Mouse (Mus musculus) testis, adult 2 months (tissue): ENCODE measurements around the gene Gm39115. TPM values are rescaled to one million over a fixed set of nuclear protein-coding genes. Genes with fewer than 3 reads are reported as not detected.
"Not testable (repeated sequence)": the region's sequence is repeated elsewhere in the genome, so short reads cannot be mapped to it uniquely, and the experiment has no call there.

Source experiments
- H3K27ac ChIP-seq: fragments of 200-500 bp; 2 replicates; pipeline ENCODE4 v1.5.1; 2012; ENCODE audit warnings: low read depth, low read length; ENCODE audit not compliant: control insufficient read depth, insufficient read depth
- H3K27me3 ChIP-seq: fragments of 200-500 bp; 2 replicates; pipeline ENCODE4 v1.6.1; 2012; ENCODE audit warnings: mild to moderate bottlenecking, low read length, moderate library complexity; ENCODE audit not compliant: control insufficient read depth, insufficient read depth
- H3K36me3 ChIP-seq: fragments of 200-500 bp; 2 replicates; pipeline ENCODE4 v1.6.1; 2012; ENCODE audit warnings: mild to moderate bottlenecking, low read length; ENCODE audit not compliant: control insufficient read depth, insufficient read depth
- H3K4me1 ChIP-seq: fragments of 200-500 bp; 2 replicates; pipeline ENCODE4 v1.6.1; 2012; ENCODE audit warnings: low read length; ENCODE audit not compliant: control insufficient read depth, insufficient read depth
- H3K4me3 ChIP-seq: fragments of 200-500 bp; 2 replicates; pipeline ENCODE4 v1.5.1; 2012; ENCODE audit warnings: low read depth, mild to moderate bottlenecking, low read length, moderate library complexity, mixed read lengths; ENCODE audit not compliant: control insufficient read depth
- CTCF ChIP-seq: fragments of 200-500 bp; IDR thresholded peaks from 2 replicates; pipeline ENCODE4 v1.5.1; 2012; ENCODE audit warnings: low read depth, mild to moderate bottlenecking, inconsistent platforms, low read length, moderate library complexity; ENCODE audit not compliant: control insufficient read depth, insufficient read depth, insufficient replicate concordance
- POLR2A ChIP-seq: fragments of 200-500 bp; IDR thresholded peaks from 2 replicates; pipeline ENCODE4 v1.6.1; 2012; ENCODE audit warnings: low read depth, mild to moderate bottlenecking, inconsistent platforms, low read length, moderate library complexity; ENCODE audit not compliant: control insufficient read depth
- polyA plus RNA-seq: library from polyadenylated mRNA; depleted of rRNA; stranded (reverse); fragments of >200 nt; gene quantifications from 2 replicates; pipeline ENCODE4 v1.2.3, GENCODE M21; 2012; rRNA removed

Gm39115 gene
- polyA plus RNA-seq: not detected in 2 replicates

DNA sequence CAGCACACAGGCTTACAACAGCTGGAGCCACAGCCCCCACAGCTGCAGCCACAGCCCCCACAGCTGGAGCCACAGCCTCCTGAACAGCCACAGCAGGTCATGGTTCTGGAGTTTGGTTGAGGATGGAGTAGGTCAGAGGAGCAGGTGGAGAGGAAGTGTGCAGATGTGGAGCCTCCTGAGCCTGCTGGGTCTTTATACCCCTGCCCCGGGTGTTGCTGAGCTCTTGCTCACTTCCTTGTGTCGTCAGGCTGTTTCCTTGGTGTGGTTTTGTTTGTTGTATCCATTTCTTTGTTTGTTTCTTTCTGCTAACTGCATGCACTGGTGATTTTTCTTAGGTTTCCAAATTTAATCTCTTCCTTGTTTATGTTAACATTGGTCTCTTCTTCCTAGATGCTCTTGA, at the start of gene Gm39115:
Gm39115 (minus strand) TSS at position 101 of the 400 bp plus-strand sequence.
- H3K4me3 ChIP-seq, H3K27ac ChIP-seq, H3K4me1 ChIP-seq, H3K36me3 ChIP-seq, H3K27me3 ChIP-seq: not testable (repeated sequence)

DNA sequence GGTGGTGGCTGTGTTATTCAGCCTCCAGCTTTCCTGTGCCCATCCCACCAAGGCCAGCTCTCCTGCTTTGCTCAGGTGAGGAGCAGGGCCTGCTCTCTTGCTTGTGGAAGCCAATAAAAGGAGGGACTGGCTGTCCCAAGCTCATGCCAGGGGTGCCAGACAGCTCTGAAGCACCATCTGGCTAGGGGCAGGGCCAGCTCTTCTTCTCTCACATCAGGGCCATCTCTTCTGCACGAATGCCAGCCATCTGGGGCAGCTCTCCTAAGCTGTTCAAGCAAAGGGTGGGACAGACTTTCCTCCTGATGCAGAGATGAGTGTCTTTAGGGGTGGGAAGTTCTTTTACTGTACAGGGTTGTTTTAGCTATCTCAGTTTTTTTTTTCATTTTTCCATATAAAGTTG, 45.2 kb upstream of the Gm39115 start:
- Histone ChIP-seq H3K4me3 (no peak overlapping the region), H3K4me1 (no peaks in the 10 kb centered on the region), H3K27ac (no peak overlapping the region), H3K36me3 (no peaks in the 10 kb centered on the region), H3K27me3 (no peaks in the 10 kb centered on the region)
- TF ChIP-seq POLR2A: no peak
- no peak for TF ChIP-seq CTCF

GRCm38 (mm10) chr7:142178685-142179084, 42.9 kb upstream of the Gm39115 start:
- Histone ChIP-seq H3K36me3 (no peaks in the 10 kb centered on the region), H3K27ac (no peak overlapping the region), H3K4me3 (no peak overlapping the region), H3K4me1 (no peaks in the 10 kb centered on the region), H3K27me3 (no peaks in the 10 kb centered on the region)
- TF ChIP-seq CTCF (no peak), POLR2A (no peak)

- not testable (repeated sequence) for H3K27ac ChIP-seq, H3K27me3 ChIP-seq, H3K4me1 ChIP-seq
Observed at GRCm38 (mm10) chr7:142175905-142176304, 40.1 kb upstream of the Gm39115 start, which contains the start of gene Krtap5-2. Krtap5-2 (minus strand) TSS chr7:142176005.

GRCm38 (mm10) chr7:142169836-142170235, 34.0 kb upstream of the Gm39115 start:
- H3K4me1 ChIP-seq: no peaks in the 10 kb centered on the region
- no peaks in the 10 kb centered on the region for H3K27me3 ChIP-seq
- no peaks in the 10 kb centered on the region for H3K36me3 ChIP-seq
- H3K27ac ChIP-seq: no peak overlapping the region
- TF ChIP-seq POLR2A: no peak
- no peak for TF ChIP-seq CTCF
- no peak overlapping the region for H3K4me3 ChIP-seq

More at GRCm38 (mm10) chr7:142175905-142176304, 40.1 kb upstream of the Gm39115 start, which contains the start of gene Krtap5-2:
- H3K36me3 ChIP-seq, H3K4me3 ChIP-seq: not testable (repeated sequence)

GRCm38 (mm10) chr7:142165639-142166038, 29.8 kb upstream of the Gm39115 start, which contains the start of gene Gm4553:
Gm4553 (minus strand) TSS chr7:142165739.
- H3K27ac ChIP-seq, H3K4me1 ChIP-seq, H3K36me3 ChIP-seq, H3K27me3 ChIP-seq, H3K4me3 ChIP-seq: not testable (repeated sequence)

GRCm38 (mm10) chr7:142159366-142159765, 23.5 kb upstream of the Gm39115 start:
- Histone ChIP-seq H3K4me1 (no peaks in the 10 kb centered on the region), H3K27me3 (no peaks in the 10 kb centered on the region), H3K27ac (no peak overlapping the region), H3K4me3 (no peak overlapping the region), H3K36me3 (no peaks in the 10 kb centered on the region)
- TF ChIP-seq CTCF (no peak), POLR2A (no peak)

- not testable (repeated sequence) for H3K27me3 ChIP-seq, H3K27ac ChIP-seq, H3K4me1 ChIP-seq, H3K4me3 ChIP-seq, H3K36me3 ChIP-seq
Observed at GRCm38 (mm10) chr7:142157013-142157412, 21.2 kb upstream of the Gm39115 start, which contains the start of gene Gm29735. Gm29735 (minus strand) TSS chr7:142157113.
